Mouse (Mus musculus) CD4-positive, CD25-positive, alpha-beta regulatory T cell, adult 4 months (primary cell): Measurements from ENCODE around the gene Gm13272. TPM values are rescaled to one million over a fixed set of nuclear protein-coding genes. Genes with fewer than 3 reads are reported as not detected.
A peak's percentile ranks its signal among the peaks of the same experiment; 100 is the strongest.
"Not testable (repeated sequence)": the region's sequence is repeated elsewhere in the genome, so short reads cannot be mapped to it uniquely, and the experiment has no call there.

Source experiments
- ATAC-seq: one replicate; pipeline ENCODE4 v1.8.0; 2017
- polyA plus RNA-seq, 2 experiments: library from polyadenylated mRNA; unstranded; fragments of 100-300 nt; shearing (Covaris generic); gene quantifications; one replicate each; pipeline ENCODE4 v1.2.1; 2017

Gm13272 gene
- not detected for polyA plus RNA-seq

GRCm38 (mm10) chr4:88779550-88779949, at the start of gene Gm13272:
Gm13272 (plus strand) TSS chr4:88779850.
- not testable (repeated sequence) for ATAC-seq

DNA sequence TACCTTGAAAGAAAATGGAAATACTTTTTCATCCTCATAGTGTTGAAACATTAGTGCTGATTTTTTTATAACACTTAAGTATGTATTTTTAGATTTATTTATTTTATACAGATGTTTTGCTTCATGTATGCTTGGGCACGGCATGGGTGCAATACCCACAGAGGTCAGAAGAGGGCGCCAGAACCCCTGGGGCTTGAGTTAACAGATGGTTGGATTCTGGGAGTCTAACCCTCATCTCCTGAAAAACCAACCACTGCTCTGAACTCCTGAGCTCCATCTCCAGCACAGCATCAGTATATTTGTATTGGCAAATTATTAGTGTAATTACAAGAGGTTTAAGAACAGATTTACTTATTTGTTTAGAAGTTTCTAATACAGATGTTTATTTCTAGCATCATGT, 41.2 kb upstream of the Gm13272 start:
- ATAC-seq, result peak; percentile 75

DNA sequence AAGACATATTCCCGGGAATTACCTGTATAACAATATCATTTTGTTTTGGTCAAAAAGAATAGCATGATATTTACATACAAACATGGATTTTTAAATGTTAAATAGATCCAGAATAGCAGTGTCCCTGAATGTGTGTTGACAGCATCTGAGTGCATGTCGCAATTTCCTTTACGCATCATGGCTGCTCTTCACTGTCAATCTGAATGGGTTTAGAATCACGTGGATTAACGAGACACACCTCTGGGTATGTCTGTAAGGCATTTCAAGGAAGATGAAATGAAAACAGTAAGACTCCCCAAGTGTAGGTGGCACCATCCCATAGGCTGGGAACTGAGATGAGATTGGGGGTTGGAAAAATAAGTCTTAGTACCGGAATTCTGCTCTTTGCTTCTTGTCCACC, 40.6 kb upstream of the Gm13272 start:
- no peak for ATAC-seq

- no peak for ATAC-seq
Observed at GRCm38 (mm10) chr4:88741426-88741825, 38.2 kb upstream of the Gm13272 start.

GRCm38 (mm10) chr4:88742771-88743371, 36.8 kb upstream of the Gm13272 start:
- ATAC-seq, result peak; percentile 66

GRCm38 (mm10) chr4:88744207-88744606, 35.4 kb upstream of the Gm13272 start:
- ATAC-seq, result peak; percentile 38

DNA sequence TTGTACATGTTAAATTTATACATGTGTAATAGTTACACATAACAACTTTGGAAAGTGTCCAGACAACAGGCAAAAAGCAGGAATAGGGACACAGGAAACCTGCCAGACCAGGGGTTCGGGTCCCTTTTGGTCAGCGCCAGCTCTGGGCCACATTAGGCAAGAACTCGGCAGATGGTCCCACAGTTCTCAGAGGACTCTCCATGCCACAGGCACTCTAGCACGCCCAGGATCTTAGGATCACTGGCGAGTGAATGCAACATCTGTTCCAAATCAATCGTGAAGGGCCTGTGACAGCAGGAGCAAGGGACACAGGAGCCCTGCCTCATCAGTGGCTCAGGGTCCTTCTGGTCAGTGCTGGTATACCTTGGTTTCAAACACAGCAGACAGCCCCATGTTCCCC, 29.7 kb upstream of the Gm13272 start:
- no peak for ATAC-seq

- ATAC-seq, result not testable (repeated sequence)
Observed at GRCm38 (mm10) chr4:88754818-88755340, 24.8 kb upstream of the Gm13272 start, which contains the start of gene Gm13271. Gm13271 (plus strand) TSS chr4:88754868.

DNA sequence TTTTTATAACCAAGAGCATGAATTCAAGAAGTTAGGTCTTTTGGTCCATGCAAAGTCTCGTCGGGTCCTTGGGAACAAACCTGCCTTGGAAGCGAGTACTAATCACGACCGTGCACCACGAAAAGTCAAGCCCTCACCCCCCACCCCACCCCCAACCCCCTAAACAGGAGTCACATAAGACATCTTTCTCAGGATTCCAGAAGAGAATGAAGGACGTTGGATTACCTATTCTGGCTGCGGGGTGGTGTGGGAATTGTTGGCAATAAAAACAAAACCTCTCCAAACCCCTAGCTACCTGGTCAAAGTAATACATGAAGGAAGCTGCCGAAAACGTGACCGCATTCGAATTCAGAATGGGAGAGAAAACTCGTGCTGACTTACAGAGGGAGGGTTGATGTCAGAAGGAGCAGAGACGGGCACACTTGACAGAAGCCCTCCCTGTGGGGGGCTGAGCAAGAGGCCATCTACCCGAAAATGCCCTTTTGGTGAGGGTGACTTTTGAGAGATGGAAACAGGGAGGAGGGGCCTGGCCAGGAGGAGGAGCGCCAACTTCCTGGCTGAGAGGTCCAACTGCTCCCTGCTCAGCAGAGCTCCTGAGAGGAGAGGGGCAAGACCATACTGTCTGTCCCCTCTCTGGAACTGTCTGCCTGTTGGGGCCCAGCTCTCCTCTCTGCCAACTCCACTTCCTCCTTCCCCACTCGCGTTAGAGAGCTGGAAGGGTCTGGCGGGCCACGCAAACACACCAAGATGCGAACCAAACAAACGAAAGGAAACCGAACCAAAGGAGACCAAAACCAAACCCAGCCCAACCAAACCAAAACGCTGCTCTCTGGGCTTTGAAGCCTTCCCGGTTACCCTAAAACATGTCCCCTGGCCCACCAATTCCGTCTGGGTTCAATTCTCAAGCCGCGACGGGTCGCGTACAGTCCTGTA, 22.8 kb upstream of the Gm13272 start:
- ATAC-seq, result not testable (repeated sequence)

DNA sequence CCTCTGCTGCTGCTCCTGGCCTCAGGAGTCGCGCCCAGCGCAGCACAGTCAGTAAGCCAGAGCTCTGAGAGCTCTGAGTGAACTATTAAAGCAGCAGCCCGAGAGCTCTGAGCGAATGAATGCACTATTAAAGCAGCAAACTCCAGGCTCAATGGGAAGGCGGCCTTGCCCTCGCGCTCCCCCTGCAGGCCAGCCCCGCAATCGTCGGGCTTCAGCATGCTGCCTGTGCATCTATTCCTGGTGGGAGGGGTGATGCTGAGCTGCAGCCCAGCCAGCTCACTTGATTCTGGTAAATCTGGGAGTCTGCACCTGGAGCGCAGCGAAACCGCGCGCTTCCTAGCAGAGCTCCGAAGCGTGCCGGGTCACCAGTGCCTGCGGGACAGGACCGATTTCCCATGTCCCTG, 22.0 kb upstream of the Gm13272 start:
- ATAC-seq, result peak; percentile 100

DNA sequence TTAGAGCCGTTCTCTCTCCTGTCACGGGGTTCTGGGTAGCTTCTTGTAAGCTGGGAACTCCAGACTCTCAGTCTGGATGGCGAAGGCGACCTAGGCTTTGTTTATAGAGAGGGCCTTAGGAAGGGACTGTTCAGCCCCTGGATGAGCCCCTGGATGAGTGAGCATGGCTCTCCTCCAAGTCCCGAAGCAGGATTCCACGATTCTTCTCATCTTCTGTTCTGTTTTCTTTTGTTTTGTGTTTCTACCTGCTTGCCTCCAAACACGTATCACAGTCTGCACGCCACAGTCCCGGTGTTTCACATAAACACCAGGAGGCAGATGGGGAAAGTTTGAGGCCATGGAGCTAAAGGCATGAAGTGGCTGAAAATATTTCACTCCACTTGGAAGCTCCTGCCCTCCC, 20.9 kb upstream of the Gm13272 start:
- ATAC-seq, result not testable (repeated sequence)

- ATAC-seq, result not testable (repeated sequence)
Observed at GRCm38 (mm10) chr4:88759610-88760268, 19.9 kb upstream of the Gm13272 start, which contains the start of gene Gm13283. Gm13283 (plus strand) TSS chr4:88760119.

- not testable (repeated sequence) for ATAC-seq
Observed at GRCm38 (mm10) chr4:88760431-88760830, 19.2 kb upstream of the Gm13272 start.

DNA sequence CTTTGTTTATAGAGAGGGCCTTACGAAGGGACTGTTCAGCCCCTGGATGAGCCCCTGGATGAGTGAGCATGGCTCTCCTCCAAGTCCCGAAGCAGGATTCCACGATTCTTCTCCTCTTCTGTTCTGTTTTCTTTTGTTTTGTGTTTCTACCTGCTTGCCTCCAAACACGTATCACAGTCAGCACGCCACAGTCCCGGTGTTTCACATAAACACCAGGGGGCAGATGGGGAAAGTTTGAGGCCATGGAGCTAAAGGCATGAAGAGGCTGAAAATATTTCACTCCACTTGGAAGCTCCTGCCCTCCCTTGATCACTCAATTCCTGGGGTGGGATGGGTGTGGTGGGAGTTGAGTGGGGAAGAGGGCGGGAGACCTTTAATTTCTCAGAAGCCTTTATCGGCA, 17.9 kb upstream of the Gm13272 start:
- ATAC-seq, result not testable (repeated sequence)

GRCm38 (mm10) chr4:88762341-88762740, 17.3 kb upstream of the Gm13272 start:
- not testable (repeated sequence) for ATAC-seq

DNA sequence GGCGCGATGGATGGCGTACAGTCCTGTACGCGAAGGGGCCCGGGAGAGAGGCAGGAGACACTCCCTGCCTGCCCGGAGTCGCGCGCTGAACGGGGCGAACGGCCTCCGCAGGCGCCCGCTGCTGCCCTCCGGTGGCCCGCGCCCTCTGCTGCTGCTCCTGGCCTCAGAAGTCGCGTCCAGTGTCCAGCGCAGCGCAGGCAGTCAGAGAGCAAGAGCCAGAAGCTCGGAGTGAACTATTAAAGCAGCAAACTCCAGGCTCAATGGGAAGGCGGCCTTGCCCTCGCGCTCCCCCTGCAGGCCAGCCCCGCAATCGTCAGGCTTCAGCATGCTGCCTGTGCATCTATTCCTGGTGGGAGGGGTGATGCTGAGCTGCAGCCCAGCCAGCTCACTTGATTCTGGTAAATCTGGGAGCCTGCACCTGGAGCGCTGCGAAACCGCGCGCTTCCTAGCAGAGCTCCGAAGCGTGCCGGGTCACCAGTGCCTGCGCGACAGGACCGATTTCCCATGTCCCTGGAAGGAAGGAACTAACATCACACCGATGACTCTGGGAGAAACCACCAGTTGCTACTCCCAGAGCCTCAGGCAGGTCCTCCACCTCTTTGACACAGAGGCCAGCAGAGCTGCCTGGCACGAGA, 16.1 kb upstream of the Gm13272 start:
- not testable (repeated sequence) for ATAC-seq

DNA sequence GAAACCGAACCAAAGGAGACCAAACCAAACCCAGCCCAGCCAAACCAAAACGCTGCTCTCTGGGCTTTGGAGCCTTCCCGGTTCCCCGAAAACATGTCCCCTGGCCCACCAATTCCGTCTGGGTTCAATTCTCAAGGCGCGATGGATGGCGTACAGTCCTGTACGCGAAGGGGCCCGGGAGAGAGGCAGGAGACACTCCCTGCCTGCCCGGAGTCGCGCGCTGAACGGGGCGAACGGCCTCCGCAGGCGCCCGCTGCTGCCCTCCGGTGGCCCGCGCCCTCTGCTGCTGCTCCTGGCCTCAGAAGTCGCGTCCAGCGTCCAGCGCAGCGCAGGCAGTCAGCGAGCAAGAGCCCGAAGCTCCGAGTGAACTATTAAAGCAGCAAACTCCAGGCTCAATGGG, 6.1 kb upstream of the Gm13272 start, which contains the start of gene Gm13290:
TSS of gene Gm13290 (plus strand) at position 301 of the 400 bp plus-strand sequence.
- ATAC-seq, result not testable (repeated sequence)

GRCm38 (mm10) chr4:88776622-88777021, 3.0 kb upstream of the Gm13272 start, which contains the start of gene Gm13289:
Gm13289 (plus strand) TSS chr4:88776922.
- not testable (repeated sequence) for ATAC-seq

DNA sequence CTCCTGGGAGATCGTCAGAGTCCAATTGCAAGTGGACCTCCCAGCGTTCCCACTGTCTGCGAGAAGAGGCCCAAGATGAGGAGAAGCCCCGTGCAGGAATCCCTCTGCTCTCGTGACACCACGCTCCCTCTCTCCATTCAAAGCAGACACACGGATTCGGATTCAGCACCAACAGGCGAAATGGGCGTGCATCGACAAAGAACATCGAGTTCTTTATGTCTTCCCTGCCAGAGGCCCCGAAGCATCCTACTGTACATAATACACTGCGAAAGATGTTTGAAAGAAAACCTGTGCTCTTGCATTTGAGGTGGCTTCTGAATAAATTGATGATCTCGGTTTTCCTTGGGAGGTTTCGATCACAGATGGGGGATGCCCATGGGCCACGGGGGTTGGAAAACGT, 670 bp downstream of the Gm13272 start:
- not testable (repeated sequence) for ATAC-seq

DNA sequence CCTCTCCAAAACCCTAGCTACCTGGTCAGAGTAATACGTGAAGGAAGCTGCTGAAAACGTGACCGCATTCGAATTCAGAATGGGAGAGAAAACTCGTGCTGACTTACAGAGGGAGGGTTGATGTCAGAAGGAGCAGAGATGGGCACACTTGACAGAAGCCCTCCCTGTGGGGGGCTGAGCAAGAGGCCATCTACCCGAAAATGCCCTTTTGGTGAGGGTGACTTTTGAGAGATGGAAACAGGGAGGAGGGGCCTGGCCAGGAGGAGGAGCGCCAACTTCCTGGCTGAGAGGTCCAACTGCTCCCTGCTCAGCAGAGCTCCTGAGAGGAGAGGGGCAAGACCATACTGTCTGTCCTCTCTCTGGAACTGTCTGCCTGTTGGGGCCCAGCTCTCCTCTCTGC, 2.2 kb downstream of the Gm13272 start, which contains the start of gene Ifnz:
TSS of gene Ifnz (plus strand) at position 301 of the 400 bp plus-strand sequence.
- not testable (repeated sequence) for ATAC-seq

DNA sequence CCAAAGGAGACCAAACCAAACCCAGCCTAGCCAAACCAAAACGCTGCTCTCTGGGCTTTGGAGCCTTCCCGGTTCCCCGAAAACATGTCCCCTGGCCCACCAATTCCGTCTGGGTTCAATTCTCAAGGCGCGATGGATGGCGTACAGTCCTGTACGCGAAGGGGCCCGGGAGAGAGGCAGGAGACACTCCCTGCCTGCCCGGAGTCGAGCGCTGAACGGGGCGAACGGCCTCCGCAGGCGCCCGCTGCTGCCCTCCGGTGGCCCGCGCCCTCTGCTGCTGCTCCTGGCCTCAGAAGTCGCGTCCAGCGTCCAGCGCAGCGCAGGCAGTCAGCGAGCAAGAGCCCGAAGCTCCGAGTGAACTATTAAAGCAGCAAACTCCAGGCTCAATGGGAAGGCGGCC, 2.7 kb downstream of the Gm13272 start:
- not testable (repeated sequence) for ATAC-seq

DNA sequence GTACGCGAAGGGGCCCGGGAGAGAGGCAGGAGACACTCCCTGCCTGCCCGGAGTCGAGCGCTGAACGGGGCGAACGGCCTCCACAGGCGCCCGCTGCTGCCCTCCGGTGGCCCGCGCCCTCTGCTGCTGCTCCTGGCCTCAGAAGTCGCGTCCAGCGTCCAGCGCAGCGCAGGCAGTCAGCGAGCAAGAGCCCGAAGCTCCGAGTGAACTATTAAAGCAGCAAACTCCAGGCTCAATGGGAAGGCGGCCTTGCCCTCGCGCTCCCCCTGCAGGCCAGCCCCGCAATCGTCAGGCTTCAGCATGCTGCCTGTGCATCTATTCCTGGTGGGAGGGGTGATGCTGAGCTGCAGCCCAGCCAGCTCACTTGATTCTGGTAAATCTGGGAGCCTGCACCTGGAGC, 5.8 kb downstream of the Gm13272 start, which contains the start of gene Gm13276:
TSS of gene Gm13276 (plus strand) at position 301 of the 400 bp plus-strand sequence.
- ATAC-seq, result not testable (repeated sequence)
